Mouse (Mus musculus): ENCODE results near the gene Zmiz1.

The Zmiz1 gene

DNA sequence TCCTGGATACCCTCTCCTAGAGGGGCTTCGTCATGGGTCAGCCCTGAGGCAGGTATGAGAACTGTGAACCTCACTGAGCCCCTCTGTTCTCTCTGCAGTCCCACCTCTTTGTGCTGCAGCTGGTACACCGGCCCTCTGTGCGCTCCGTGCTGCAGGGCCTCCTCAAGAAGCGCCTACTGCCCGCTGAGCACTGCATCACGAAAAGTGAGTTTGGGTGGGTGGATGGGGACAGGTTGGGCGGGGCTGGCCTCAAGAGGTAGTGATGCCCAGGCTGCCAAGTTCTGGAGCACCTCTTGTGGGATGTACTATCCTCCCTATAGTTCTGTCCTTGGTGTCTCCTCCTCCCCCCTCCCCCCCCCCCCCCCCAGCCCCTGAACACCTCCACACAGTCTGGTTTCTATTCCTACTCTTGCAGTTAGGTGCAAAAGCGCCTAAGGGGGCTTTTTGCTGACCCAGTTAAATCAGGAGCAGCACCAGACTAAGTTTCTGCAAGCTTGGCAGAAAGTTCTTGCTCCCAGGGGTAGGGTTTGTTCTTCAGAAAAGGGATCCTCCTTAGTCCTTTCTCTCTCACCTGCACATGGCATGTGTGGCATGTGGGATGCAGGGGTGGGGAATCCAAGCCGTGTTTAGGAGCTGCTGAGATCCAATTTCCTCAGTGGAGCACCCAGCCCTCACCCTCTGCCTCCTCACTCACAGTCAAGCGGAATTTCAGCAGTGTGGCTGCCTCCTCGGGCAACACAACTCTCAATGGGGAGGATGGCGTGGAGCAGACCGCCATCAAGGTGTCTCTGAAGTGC, 195.6 kb downstream of the Zmiz1 start:
- no peak for DNase-seq

DNA sequence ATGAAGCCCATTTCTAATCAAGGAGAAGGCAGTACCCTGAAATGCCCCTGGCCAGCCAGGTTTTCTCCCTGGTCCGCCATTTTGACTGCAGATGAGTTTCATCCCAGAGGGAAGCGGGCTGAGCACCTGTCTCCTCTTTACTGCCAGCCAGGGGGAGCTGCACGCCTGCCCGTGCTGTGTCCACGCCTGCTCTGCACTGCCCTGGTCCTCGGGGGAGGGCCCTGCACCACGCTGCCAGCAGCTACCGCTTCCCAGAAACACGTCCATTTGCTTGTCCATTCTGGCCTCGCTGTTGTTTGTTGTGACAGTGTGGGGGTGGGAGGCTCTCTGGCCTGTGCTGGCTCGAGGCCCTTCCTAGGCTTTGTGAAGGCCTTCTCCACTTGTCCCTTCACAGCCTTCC, 201.7 kb downstream of the Zmiz1 start:
- no peak for DNase-seq

DNA sequence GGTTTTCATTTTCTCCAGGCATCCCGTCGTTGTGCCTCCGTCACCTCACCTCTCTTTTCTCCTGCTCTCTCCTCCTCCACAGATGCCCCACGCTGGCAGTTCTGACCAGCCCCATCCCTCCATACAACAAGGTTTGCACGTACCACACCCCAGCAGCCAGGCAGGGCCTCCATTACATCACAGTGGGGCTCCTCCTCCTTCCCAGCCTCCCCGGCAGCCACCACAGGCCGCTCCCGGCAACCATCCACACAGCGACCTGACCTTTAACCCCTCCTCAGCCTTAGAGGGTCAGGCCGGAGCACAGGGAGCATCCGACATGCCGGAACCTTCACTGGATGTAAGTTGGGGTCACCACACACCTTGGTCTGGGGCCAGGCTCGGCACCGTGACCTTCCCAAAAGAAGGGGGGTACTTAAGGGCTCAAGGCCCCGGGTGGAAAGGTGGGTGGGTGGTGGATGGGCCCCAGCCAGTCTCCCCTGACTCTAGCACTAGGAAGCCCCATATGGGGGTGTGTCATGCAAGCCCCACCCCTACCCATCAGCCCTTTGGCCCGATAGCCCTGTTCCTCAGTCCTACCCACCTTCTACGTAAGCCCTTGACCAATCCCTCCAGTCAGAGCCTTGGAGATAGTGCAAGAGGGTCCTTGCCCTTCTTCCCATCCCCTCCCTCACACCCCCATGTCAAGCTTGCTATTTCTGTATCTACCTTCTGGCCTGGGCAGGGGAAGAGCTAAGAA, 202.4 kb downstream of the Zmiz1 start:
- DNase-seq = no peak

DNA sequence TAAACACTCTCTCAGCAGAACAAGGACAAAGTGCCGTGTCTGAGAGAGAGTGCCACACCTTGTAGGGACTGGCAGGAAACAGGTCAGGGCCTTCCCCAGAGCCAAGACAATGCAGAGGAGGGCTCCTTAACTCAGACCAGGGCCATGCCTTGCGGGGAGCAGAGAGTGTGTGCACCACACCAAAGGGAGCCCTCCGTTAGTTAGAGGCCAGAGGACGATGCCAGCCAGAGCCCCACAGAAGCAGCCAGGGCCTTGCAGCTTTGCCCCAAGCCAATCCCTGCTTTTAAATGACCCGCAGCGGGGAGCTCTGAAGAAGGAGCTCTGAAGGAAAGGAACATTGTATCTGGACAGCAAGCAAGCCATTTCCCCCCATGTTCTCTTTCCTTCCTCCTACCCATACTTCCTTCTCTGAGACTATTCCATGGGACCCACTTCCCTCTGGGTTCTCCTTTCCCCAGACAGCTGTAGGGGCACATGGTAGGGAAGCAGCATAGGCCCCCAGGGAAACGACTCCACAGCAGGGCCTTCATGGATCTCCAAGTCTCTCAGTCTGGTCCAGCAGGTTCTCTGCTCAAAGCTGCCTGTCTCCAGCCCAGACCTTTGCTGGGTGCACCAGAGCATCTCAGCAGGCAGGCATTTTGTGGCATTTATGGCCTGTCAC, 204.8 kb downstream of the Zmiz1 start:
- DNase-seq = no peak

DNA sequence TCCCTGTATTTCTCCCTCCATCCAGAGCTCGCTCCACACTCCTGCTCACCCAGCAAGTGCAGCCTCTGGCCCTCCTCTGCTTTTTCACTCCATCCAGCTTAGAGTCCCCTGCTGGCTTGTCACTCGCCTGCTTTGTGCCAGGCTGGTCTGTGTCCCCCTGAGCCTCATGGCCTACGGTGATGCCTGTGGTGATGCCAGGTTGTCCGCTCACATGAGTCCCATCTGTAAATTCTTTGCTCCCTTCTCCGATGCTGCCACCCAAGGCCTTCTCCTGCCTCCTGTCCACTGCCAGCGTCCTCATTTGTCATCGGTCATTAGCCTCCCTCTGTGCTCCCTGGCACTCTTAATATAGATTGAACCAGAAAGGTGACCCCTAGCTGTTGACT, 205.3 kb downstream of the Zmiz1 start:
- DNase-seq = no peak

DNA sequence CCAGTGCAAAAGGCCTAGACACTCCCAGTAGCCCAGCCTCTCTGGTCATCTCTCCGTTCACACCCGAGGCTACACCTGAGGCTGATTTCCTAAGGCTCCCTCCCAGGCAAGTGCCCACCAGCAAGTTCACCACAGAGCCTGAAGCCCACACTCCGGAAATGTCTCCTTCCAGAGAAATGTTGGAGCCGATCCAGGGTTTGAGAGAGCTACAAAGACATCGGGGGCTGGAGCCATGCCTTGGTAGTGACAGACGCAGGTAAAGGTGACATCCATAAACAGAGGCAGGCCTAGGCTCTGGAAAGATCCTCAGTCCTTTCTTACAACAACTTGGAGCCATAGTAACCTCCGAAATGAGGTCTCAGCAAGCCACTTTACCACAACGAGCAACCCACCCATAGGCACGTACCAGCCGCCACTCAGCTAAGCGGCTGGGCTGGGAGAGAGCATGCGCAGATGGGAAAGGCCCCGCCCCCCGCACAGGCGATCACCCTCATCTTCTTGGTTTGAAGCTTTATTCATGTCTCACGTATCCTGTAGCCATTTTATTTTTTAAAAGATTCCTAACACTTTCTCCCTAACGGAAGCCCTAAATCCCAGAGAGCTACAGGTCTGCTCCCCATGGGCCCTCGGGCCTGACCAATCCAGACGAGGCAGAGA, 206.5 kb downstream of the Zmiz1 start:
- no peak for DNase-seq

DNA sequence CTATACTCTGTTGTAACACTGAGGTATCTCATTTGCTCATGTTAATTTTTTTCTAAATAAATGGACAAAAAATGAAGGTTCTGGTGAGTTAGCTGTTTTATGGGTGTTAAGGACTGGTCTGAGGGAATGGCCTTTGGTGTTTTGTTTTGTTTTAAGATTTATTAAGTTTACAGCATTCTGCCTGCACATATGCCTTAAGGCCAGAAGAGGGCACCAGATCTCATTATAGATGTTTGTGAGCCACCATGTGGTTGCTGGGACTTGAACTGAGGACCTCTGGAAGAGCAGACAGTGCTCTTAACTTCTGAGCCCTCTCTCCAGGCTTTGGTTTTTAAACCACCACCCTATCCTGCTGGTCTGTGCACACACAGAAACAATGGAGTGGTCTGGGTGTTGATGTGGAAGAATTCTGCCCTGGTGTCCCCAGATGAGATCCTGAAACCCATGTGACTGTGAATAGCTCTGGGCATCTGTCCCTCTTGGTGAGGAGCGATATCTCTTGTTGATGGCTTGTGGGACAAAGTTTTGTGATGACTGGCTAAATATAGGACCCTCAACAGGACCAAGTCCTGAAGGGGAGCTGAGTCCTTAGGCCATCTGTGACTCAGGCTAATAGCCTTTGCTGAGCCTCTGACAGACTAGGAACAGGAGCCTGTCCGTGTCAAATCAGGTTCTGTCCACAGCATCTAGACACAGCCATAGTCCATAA, 207.8 kb downstream of the Zmiz1 start:
- DNase-seq = no peak

DNA sequence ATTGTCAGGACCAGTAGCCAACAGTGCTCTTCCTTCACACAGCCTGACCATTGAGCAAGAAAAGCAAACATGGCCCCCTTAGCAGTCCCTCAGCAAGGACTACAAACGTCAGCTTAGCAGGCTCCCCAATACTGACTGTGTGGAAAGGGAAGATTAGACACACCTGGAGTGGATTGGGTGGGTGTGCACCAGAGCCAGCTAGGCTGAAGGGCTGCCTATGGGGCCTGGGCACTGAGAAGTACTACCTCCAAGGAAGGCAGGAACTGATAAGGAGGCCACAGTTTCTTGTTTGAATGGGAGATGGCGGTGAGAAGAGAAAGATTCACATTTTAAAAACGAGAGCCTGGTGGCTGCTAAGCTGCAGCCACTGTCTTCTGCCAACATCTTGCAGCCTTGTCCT, 208.6 kb downstream of the Zmiz1 start:
- DNase-seq = no peak

DNA sequence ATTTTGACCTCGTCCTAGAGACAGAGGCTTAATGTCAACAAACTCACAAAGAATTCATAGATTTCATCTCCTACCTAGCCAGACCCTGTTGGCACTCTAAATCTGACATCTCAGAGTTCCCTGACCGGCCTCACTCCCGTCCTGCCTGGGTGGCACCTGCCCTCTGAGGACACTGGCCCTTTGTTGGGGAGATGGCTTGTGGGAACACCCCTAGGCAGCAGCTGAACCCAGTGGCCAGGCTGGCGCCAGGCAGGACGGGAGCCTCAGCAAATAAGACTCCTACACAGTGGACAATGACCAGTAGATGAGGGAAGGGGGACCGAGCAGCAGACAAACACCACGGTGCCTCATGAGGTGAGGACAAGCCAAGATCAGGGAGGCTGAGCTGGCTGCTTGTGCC, 220.6 kb downstream of the Zmiz1 start:
- DNase-seq = no peak

DNA sequence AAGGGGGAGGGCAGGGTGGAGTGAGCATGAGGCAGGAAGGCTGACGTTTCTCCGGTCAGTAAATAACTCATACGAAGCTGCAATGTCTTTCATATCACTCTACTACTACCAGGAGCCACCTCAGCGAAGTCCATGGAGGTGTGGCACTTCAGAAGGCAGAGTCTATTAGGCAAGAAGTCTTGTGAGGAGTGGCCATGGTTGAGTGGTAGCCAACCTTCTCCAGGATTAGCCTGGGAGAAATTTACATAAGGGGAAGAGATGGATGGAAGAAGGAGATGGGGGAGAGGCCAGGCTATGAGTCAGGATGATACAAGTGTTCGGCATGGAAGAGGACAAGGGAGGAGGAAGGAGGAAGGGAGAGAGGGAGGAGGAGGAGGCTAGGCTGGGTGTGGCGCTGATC, 223.0 kb downstream of the Zmiz1 start:
- DNase-seq = no peak

DNA sequence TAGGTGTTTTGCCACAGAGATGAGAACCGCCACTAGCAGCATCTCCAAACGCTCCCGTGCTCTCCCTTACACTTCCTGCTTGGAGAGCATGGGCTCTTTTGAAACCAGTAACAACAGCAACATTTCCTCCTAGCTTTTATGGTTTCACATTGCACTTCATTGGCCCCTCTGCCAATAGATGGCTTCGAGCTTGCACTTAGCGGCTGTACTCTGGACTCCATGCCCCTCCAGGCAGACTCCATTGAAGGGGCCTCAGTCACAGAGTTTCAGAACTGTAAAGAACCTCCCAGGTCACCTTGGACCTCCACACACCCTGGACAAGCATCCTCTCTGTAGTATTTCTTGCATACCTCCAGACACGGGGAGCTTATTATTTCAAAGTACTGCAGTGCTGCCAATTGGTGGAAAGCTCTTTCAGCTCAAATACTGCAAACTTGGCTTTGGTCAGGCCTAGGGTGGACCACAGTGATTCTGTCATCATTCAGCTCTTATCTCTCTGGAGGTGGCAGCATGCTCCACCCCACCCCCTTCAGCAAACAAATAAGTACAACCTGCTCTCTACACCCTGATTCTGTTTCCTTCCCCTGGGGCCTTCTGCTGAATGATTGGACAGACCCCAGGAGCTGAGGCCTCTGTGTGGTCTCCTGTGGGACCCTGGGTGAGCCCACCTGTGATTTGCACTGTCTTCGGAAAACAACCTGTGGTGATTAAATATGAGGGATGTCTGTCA, 227.4 kb downstream of the Zmiz1 start:
- no peak for DNase-seq

DNA sequence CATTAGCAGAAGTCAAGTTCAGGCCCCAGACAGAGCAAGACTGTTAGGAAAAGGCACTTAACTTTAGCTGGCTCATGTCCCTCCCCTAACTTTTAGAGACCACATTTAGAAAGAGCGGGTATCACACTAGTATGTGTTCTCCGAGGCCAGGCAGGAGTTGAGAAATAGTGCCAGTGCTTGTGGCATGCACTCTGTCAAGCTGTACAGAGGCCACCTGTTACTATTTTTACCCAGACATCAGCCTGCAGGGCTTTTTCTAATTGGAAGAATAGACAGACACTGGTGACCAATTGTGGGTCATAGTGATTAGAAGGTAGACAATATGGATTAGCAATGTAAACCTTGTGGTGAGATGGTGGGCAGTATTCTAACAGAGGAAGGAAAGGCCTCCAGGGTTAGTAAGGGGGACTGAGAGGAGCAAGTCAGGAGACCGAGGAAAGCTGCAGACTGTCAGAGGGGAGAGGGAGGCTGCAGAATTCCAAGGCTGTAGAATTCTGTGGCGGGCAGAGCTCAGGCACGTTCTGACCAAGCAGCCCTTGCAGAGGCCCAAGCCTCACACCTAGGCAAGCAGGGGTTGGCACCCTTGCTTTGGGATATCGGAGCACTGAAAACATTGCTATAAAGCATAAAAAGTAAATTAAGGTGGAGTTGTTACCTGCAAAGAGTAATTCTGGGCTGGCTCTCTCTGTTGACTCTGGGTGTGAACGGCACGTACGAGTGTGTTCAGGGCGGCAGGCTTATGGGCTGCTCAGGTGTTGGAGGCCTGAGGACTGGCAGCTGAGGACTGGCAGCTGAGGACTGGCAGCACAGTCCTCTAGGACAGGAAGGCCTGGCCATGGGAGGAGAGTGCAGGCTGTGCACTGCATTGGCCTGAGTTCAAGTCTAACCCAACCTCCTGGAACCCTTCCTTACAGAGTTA, 228.3 kb downstream of the Zmiz1 start:
- DNase-seq = no peak

DNA sequence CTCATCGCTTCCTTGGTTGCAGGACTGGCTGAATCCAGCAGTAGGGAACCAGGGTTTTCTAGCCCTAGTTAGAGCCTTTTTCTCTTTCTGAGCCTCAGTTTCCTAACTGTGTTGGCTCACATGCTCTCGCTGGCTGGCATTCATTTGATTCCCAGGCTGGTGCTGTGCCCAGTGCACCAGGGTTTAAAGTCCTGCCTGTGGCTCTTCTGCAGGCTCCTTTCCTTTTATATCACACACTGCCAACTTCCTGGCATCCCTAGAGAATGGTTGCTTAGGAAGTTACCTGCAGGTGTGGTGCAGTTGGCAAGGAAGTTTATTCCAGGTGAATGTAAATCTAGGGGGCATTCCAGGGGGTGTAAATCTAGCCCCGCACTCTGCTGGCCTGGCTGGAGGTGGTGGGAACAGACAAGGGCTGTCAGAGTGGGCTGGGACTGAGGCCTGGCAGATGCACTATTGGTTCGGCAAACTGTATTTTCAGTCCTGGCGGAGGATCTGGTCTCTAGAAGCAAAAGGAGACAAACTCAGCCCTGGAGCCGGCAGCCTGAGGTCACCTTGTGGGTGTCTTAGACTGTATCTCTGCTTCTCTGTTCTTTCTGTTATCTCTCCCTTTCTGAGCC, 234.4 kb downstream of the Zmiz1 start:
- DNase-seq = no peak

DNA sequence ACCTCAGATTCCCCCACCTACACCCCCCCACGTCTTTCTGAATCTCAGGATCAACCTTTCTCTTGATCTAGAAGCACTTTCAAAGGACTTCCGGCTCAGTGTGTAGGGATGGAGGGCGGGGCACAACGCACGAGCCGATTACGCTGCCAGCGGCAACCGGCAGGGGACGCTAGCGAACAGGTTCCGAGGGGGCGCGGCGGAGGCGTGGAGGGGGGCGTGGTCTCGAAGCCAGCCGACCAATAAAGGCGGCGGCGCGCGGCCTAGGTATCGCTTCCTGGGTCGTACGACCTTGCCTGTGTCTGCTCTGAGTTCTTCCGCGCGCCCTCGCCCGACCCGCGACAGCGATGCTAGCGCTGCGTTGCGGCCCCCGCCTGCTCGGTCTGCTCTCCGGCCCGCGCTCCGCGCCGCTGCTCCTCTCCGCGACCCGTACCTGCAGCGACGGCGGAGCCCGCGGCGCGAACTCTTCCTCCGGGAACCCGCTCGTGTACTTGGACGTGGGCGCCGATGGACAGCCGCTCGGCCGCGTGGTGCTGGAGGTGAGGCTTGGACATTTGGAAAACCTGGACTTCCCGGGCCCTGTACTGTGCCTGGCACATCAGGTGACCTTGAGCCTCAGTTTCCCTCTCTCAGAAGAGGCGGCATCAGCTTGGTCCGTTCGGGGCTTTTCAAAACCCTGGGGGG, 235.0 kb downstream of the Zmiz1 start, which contains the start of gene Ppif:
TSS of gene Ppif (plus strand) at position 267 of the 681 bp plus-strand sequence.
- DNase-seq = peak; percentile 98

DNA sequence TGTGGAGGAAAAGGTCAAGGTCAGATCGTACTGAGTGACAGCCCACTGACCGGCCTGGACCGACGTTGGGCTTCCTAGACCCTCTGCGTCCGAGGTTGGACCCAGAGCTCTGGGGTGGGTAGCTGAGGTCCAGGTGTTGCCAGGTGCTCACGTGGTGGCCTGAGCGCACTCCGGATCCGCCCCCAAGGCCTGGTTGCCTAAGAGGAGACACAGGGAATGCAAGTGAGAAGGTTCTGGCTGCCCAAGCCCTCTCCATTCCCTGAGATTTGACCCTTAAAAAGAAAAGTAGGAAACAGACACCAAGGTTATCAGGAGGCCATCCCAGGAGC, 235.5 kb downstream of the Zmiz1 start:
- peak; percentile 36 for DNase-seq

DNA sequence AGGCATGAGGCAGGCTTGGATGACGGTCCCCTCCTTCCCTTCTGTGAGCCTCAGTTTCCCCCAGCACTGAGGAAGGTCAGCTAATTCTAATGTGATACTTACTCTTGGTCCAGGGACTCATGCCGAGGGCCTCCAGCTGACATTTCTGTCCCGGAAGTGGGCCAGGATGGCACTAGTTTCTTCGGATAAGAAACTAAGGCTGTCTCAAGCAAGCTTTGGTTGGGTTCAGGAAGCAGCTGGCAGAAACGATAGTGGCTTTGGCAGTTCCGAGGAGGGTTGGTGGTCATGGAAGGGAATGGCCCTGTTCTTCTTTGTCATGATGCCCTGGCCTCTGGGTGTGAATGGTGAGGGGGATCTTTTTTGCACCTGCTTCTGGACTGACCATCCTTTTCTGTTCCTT, 236.1 kb downstream of the Zmiz1 start:
- DNase-seq = no peak

DNA sequence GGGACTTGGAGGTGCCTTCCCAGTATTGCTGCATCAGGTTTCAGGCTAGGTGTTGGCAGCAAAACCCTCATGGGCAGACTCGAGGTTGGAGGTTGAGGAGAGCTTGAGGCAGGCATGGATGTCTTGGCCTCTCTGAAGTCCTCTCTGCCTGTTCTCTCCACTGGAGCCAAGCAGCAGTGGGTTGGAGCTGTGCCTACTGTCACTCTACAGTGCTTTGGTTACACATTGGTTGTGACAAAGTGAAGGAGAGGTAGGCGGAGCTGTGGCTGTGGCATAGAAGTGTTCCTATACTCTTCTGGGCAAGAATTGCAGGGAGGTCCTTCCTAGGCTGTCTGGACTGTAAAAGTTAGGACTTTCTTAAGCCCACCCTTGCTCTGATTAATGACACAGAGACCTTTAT, 237.4 kb downstream of the Zmiz1 start:
- DNase-seq = no peak

DNA sequence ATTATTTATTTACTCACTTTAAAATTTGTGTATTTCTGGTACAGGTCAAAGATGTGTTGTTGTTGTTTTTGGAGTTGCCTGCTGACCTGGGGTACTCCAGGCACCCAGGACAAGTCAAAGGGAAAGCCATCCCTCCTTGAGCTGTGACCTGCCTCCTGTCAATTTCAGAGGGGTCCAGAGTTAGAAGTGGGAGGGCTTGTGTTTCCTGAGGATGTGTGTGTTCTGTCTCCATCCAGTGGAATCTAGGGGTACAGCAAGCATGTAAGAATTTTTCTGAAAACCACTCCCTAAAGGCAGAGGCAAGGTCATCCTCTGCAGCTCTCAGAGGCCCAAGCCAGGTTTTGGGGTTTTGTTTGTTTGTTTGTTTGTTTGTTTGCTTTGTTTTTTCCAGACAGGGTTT, 243.0 kb downstream of the Zmiz1 start:
- peak; percentile 59 for DNase-seq

DNA sequence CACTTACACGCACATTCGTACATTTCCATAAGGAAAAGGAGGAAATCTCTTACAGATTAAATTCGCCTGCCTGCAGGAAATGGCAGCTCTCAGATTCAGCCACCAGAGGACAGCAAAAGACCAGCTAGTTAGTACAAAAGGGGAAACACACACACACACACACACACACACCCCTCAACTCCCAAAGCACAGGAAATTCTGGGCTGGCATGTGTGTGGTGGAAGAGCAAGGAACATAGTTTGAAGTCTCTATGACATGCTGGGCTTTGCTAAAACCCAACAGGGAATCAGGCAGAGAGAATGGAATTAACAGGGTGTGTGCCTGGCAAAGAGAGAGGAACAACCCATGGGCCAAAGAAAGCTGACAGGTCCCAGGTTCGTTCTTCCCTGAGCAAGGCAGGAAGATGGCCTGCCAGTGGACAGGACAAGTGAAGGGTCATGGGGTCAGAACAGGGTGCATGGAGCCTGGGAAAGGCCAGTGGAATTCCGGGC, 248.8 kb downstream of the Zmiz1 start:
- peak; percentile 73 for DNase-seq

DNA sequence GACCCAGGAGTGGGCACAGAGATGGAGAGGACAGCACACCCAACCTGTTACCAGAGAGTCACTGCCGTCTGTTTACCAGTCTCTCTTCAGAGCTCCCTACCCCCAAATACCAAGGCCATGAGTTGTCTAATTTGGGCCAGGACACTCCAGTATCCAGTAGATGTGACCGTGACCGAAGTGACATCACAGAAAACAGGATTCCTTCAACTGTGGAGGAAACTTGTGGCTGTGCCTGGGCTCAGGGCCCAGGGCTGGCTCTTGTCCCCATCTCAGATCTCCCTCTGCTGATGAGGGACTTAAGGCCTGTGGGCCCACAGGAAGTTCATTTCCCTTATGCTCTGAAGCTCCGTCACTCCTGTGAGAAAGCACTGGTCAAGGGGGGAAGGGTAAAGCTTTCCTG, 249.5 kb downstream of the Zmiz1 start:
- DNase-seq = no peak
